Mouse (Mus musculus) forebrain, embryonic 12.5 days (tissue): ENCODE results near the gene Ncan. TPM values are rescaled to one million over a fixed set of nuclear protein-coding genes. Genes with fewer than 3 reads are reported as not detected.

Source experiments
- ATAC-seq: fragments of 200-750 bp; cut with Nextera tagmentation; 2 replicates; pipeline ENCODE4 v1.8.0; 2017; ENCODE audit warnings: moderate TSS enrichment; ENCODE audit not compliant: low FRiP score
- H3K27ac ChIP-seq: fragments of 300-500 bp; sonication (generic); 2 replicates; pipeline ENCODE4 v1.5.1; 2016; ENCODE audit warnings: mild to moderate bottlenecking
- H3K27me3 ChIP-seq: fragments of 300-500 bp; sonication (generic); 2 replicates; pipeline ENCODE4 v1.6.1; 2016; ENCODE audit warnings: mild to moderate bottlenecking
- H3K36me3 ChIP-seq: fragments of 300-500 bp; sonication (generic); replicated peaks from 2 replicates; pipeline ENCODE4 v1.6.1; 2016; ENCODE audit warnings: mild to moderate bottlenecking
- H3K4me1 ChIP-seq: fragments of 300-500 bp; sonication (generic); 2 replicates; pipeline ENCODE4 v1.6.1; 2016
- H3K4me2 ChIP-seq: fragments of 300-500 bp; sonication (generic); 2 replicates; pipeline ENCODE4 v1.6.1; 2016; ENCODE audit warnings: mild to moderate bottlenecking, moderate library complexity
- H3K4me3 ChIP-seq: fragments of 300-500 bp; sonication (generic); replicated peaks from 2 replicates; pipeline ENCODE4 v1.5.1; 2016; ENCODE audit warnings: mild to moderate bottlenecking
- H3K9ac ChIP-seq: fragments of 300-500 bp; sonication (generic); 2 replicates; pipeline ENCODE4 v1.6.1; 2016; ENCODE audit warnings: mild to moderate bottlenecking
- H3K9me3 ChIP-seq: fragments of 300-500 bp; sonication (generic); 2 replicates; pipeline ENCODE4 v1.6.1; 2016
- WGBS: fragments of 180-500 bp; shearing (Covaris S2); methylation state at CpG from one replicate; pipeline ENCODE4 v1.1.7; 2016; 5-methylcytosine and 5-hydroxymethylcytosine counted together
- polyA plus RNA-seq: library from polyadenylated mRNA; unstranded; fragments of >200 nt; fragmentation: Nextera tagmentation; extraction: Ambion mirVana; gene quantifications from 2 replicates; pipeline ENCODE4 v1.2.1, GENCODE M21; 2016

Ncan gene
- polyA plus RNA-seq, 1 experiment from 2014 or later: 84.2 TPM

DNA sequence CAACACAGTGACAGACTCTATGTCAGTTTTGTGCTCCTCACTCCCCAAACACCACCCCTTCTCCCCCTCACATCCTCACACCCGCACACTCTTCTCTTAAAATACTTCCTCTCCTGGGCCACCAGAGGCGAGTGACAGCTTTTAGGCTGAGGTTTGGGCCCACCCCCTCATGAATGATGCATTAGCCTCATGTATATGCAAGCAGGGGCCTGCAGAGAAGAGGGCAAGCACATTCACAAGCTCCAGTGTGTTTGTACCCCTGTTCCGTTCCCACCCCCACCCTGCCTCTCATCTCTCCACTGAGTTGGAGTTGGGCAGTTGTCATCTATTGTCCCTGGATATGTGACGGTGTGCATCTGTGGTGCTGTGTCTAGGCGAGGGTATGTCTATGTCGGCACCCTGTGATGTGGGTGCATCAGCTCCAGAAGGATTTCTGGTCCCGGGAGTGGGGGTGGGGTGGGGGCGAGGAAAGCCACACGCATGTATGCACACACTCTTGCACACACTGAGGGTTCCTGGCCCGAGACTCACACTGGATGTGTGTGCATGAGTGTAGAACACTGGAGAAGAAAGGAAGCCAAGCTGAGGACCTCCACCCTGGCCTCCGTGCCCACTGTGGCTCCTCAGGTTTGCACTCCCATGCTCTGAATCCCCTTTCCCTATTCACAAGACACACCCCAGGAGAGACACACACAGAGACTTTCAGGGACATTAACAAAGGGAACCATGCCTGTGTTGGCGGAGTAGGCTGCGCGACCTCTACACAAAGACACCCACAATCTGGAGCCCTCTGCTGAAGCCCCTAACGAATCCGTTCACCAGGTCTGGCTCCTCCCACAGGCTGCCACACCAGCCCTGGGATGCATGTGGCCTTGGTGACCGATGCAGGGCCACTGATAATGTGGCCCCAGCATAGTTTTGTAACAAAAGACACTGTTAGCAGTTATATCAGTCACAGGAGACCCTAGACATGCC, 1.7 kb downstream of the Ncan start:
- 4% methylated on average over 17 of the region's 17 CpGs for WGBS
- H3K4me3 ChIP-seq: peak overlapping the region; percentile 59
- peak overlapping the region; percentile 98 for H3K27ac ChIP-seq
- no peaks in the 10 kb centered on the region for H3K9me3 ChIP-seq
- peaks cover 65% of the 10 kb centered on the region for H3K27me3 ChIP-seq
- peak; percentile 89 for ATAC-seq
- H3K4me1 ChIP-seq: peaks cover 32% of the 10 kb centered on the region
- peak overlapping the region; percentile 86 for H3K4me2 ChIP-seq
- peaks cover 24% of the 10 kb centered on the region for H3K36me3 ChIP-seq
- H3K9ac ChIP-seq: peak overlapping the region; percentile 91

DNA sequence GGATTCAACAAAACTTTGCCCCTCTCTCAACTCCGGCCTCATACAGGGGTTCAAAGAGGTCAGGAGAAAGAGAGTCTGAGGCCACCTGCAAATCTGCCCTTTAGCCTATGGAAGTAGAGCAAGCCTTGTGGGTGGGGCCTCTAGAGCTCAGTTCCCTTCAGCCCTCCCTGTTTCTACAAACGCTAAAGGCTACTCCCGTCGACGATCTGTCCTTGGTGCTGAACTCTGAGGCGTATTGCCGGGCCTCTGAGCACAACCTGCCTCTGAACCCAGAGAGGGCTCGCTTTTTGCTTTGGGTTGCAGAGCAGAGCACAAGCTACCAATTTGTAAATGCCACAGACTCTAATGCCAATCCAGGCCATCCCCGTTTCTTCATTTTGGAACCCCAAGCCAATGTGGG, 3.1 kb downstream of the Ncan start:
- ATAC-seq: no peak
- Histone ChIP-seq H3K4me3 (peak overlapping the region; percentile 13), H3K27ac (no peak overlapping the region), H3K4me2 (peak overlapping the region; percentile 86), H3K4me1 (peaks cover 40% of the 10 kb centered on the region), H3K36me3 (peaks cover 38% of the 10 kb centered on the region), H3K9ac (no peak overlapping the region), H3K27me3 (peaks cover 68% of the 10 kb centered on the region), H3K9me3 (no peaks in the 10 kb centered on the region)
- WGBS: 13% methylated on average over 9 of the region's 9 CpGs

DNA sequence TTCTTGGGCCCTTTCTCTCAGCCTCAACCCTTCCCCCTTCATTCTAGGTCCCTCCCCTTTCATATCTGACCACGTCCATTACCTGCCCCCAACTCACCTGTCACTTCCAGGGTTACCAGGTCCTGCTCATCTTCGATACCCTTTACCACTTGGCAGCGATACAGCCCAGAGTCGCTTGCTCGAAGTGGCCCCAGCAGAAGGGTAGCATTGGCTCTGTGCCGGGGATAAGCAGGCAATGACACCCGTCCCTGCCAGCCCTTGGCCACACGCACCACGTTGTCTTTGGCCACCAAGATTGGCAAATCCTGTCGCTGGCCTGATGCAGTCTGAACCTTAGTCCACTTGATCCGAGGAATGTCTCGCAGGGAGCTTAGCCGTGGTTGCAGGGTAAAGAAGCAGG, 5.8 kb downstream of the Ncan start:
- Histone ChIP-seq H3K4me2 (no peak overlapping the region), H3K4me1 (peaks cover 47% of the 10 kb centered on the region), H3K9ac (no peak overlapping the region), H3K4me3 (no peak overlapping the region), H3K36me3 (peaks cover 65% of the 10 kb centered on the region), H3K9me3 (no peaks in the 10 kb centered on the region), H3K27me3 (peaks cover 87% of the 10 kb centered on the region), H3K27ac (no peak overlapping the region)
- no peak for ATAC-seq
- 78% methylated on average over 13 of the region's 13 CpGs for WGBS

DNA sequence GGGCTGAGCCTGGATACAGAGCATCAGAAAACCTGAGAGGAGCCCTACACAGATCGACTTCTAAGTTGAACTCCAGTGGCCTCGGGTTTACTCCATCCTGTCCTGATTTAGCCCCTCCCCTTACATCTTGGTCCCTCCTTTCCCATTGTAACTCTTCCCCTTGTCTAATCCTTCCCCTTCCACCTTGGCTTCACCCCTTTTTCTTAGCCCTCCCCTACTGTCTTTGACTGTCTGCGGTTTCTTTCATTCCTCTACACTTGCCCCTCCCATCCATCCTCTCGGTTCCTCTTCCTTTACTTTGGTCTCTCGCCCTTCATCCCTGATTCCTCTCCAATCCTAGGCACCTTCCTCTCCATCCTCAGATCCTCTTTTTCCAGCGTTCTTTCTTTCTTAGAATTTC, 6.2 kb downstream of the Ncan start:
- 19% methylated on average over 6 of the region's 6 CpGs for WGBS
- no peak overlapping the region for H3K9ac ChIP-seq
- H3K36me3 ChIP-seq: peaks cover 69% of the 10 kb centered on the region
- H3K9me3 ChIP-seq: no peaks in the 10 kb centered on the region
- no peak overlapping the region for H3K4me2 ChIP-seq
- peaks cover 47% of the 10 kb centered on the region for H3K4me1 ChIP-seq
- no peak overlapping the region for H3K27ac ChIP-seq
- peaks cover 84% of the 10 kb centered on the region for H3K27me3 ChIP-seq
- ATAC-seq: no peak
- H3K4me3 ChIP-seq: no peak overlapping the region

DNA sequence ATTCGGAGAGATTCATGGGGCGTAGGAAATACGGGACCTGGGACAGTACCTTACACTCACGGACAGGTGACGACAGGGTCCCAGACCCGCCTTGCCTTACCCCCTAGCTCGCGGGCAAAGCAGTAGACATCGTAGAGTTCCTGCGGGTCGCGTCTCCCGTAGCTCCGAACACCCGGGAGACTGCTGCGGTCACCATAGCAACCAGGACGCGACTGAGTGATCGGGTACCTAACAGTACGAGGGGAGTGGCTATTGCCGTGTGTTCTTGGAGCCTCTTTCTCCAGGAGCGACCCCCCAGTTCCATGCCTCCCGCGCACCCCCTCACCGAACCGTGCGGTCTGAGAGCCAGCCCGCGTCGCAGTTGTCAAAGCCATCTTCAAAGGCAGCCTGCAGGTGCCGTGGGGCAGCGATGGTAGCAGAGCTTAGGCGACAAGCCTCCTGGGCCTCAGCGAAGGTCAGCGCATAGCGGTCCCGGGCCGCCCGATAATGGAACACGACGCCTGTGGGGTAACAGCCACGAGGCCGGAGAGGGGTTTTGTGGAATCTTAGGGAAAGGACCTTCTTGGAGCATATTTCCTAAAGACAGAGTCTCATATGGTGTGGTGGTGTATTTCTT, 8.2 kb downstream of the Ncan start:
- ATAC-seq: peak; percentile 34; the same call in 1 of the 2 replicates
- no peak overlapping the region for H3K27ac ChIP-seq
- H3K36me3 ChIP-seq: peaks cover 88% of the 10 kb centered on the region
- peaks cover 78% of the 10 kb centered on the region for H3K27me3 ChIP-seq
- 8% methylated on average over 43 of the region's 43 CpGs for WGBS
- H3K9me3 ChIP-seq: no peaks in the 10 kb centered on the region
- no peak overlapping the region for H3K9ac ChIP-seq
- H3K4me3 ChIP-seq: peak overlapping the region; percentile 18
- peaks cover 29% of the 10 kb centered on the region for H3K4me1 ChIP-seq
- peak overlapping the region; percentile 21 for H3K4me2 ChIP-seq

DNA sequence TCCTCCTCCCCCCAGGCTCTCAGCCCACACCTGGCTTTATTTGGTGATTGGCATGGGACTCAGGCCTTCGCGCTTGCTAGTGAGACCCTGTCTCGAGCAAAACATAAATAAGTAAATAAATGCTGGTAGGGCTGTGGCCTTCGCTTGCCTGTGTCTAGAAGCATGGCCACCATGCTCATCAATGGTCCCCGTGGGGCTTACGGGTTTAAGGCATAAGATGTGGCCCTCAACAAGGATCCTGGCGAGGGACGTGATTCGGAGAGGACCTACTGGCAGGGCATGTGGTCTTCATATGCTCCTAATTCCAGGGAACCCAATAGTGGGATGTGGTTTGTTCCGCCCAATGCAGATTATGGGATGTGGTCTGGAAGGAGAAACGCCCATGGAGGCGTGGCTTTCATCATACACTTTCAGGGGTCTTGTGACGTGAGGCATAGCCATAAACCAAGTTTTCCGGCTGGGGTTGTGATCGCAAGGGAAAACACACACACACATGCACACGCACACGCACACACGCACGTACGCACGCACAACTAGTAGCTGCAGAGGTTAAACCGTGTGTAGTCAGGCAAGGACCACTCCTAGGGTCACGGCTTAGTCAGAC, 9.4 kb downstream of the Ncan start:
- Histone ChIP-seq H3K9ac (no peak overlapping the region), H3K9me3 (no peaks in the 10 kb centered on the region), H3K36me3 (peaks cover 99% of the 10 kb centered on the region), H3K4me2 (no peak overlapping the region), H3K4me3 (no peak overlapping the region), H3K4me1 (peaks cover 17% of the 10 kb centered on the region), H3K27ac (no peak overlapping the region), H3K27me3 (peaks cover 67% of the 10 kb centered on the region)
- no peak for ATAC-seq
- 59% methylated on average over 23 of the region's 23 CpGs for WGBS

DNA sequence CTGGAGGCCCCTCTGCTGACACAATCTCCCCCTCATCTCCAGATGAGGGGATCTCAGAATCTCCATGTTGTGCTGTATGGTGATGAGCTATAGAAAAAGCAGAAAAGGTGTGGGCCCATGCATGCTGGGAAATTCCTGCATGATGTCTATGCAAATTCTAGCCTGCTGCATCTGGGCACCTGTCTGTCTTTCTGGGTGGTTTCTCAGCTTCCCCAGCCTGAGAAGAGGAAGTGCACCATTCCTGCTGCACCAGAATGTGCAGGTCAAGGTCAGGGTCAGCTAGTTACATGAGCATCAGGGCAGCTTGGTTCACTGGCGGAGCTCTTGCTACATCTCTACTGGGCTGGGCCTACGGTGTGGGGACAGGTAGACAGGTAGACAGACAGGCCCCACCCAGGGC, 10.2 kb downstream of the Ncan start:
- peaks cover 60% of the 10 kb centered on the region for H3K27me3 ChIP-seq
- peaks cover 17% of the 10 kb centered on the region for H3K4me1 ChIP-seq
- no peak overlapping the region for H3K4me2 ChIP-seq
- WGBS: 87% methylated on average over 2 of the region's 2 CpGs
- H3K27ac ChIP-seq: no peak overlapping the region
- H3K9me3 ChIP-seq: no peaks in the 10 kb centered on the region
- H3K9ac ChIP-seq: no peak overlapping the region
- H3K36me3 ChIP-seq: peaks cover 96% of the 10 kb centered on the region
- H3K4me3 ChIP-seq: no peak overlapping the region
- ATAC-seq: no peak

DNA sequence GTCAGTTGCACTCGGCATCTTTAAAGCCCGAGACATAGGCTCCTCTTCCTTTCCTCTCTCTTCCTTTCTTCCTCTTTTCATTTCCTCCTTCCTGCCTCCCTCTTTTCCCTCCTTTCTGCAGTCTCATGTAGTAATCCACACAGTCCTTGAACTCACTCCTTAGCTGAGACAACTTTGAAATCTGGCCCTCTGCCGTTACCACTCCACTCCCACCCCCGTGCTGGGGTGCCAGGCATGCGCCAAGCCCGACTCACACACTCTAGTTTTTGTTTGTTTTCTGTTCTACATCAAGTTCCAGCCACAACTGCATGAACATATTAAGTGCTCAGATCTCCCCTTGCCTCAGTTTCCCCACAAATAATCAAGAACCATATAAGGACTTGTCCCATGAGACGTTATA, 15.8 kb downstream of the Ncan start:
- Histone ChIP-seq H3K27ac (no peak overlapping the region), H3K4me1 (no peaks in the 10 kb centered on the region; the same call in 1 of the 2 replicates)

DNA sequence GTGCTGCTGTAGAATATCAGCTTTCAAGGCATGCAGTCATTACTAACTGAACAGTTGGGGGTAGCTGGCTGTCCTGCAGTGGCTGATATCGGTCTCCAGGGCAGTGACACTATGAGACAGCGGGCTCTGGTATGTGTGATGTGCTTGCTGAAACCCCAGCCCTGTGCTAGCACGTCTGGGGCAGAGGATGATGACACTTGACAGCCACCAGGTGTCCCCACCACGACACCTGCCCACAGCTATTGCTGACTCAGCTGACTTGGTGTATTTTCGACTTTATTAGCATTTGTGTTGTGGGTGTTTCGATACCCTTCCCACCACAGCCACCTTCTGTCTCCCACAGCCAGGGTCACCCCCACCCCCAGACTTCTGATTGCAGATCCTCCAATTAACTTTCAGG, 16.2 kb downstream of the Ncan start:
- H3K27me3 ChIP-seq: 0 out of 2 replicates have a peak, but pooled peaks cover 4% of the 10 kb centered on the region

More for the DNA sequence above, 15.8 kb downstream of the Ncan start:
- Histone ChIP-seq H3K9me3 (no peaks in the 10 kb centered on the region), H3K27me3 (peaks cover 5% of the 10 kb centered on the region; the same call in 1 of the 2 replicates), H3K4me3 (no peak overlapping the region), H3K9ac (0 out of 2 replicates have a peak overlapping the region, but pooled peaks have one; percentile 4), H3K4me2 (no peak overlapping the region), H3K36me3 (peaks cover 85% of the 10 kb centered on the region)
- 87% methylated on average over 7 of the region's 7 CpGs for WGBS
- ATAC-seq: no peak

DNA sequence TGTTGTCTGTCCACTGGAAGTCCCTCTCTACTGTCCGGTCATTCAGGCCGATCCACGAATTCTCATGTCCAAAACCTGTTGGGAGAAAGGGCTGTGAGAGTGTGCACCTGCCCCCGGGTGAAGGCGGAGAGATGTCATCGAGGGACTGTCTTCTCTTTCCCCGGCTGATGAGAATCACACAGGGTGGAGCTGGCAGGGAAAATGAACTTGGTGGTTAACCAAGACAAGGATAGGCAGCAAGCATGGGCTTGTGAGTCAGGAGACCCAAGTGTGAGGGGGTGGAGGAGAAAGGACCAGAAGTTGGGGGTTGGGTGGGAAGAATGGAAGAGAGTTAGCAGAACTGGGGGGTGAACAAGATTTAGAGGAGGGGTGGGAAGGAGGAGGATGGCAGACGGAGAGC, 20.4 kb downstream of the Ncan start:
- H3K4me2 ChIP-seq: no peak overlapping the region
- ATAC-seq: no peak
- peaks cover 6% of the 10 kb centered on the region for H3K9me3 ChIP-seq
- H3K9ac ChIP-seq: no peak overlapping the region
- peaks cover 90% of the 10 kb centered on the region for H3K36me3 ChIP-seq
- WGBS: 90% methylated on average over 8 of the region's 8 CpGs
- H3K27me3 ChIP-seq: no peaks in the 10 kb centered on the region
- H3K27ac ChIP-seq: no peak overlapping the region
- H3K4me1 ChIP-seq: no peaks in the 10 kb centered on the region; the same call in 1 of the 2 replicates
- no peak overlapping the region for H3K4me3 ChIP-seq

More for the DNA sequence above, 16.2 kb downstream of the Ncan start:
- 28% methylated on average over 6 of the region's 6 CpGs for WGBS
- Histone ChIP-seq H3K27ac (no peak overlapping the region), H3K4me1 (no peaks in the 10 kb centered on the region; the same call in 1 of the 2 replicates), H3K9ac (no peak overlapping the region), H3K9me3 (no peaks in the 10 kb centered on the region), H3K4me2 (no peak overlapping the region), H3K36me3 (peaks cover 85% of the 10 kb centered on the region), H3K4me3 (no peak overlapping the region)
- ATAC-seq: peak; percentile 37; the same call in 1 of the 2 replicates

DNA sequence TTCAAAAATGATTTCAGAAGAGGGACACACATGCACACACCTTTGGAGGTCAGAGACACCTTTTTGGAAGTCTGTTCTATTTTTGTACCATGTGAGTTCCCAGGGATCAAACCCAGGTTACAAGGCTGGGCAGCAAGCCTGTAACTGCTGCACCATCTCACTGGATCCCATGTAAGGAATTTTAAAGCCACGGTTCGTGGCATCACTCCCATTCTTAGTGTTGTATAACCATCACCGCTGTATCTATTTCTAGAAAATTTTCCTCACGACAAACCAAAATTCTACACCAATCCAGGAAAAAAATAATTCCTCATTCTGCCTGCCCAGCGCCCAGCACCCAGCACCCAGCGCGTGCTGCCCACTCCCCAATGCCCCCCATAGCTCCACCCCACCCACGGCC, 21.4 kb downstream of the Ncan start:
- no peak for ATAC-seq
- Histone ChIP-seq H3K27me3 (no peaks in the 10 kb centered on the region; the same call in 1 of the 2 replicates), H3K27ac (no peak overlapping the region), H3K36me3 (peaks cover 95% of the 10 kb centered on the region), H3K4me3 (no peak overlapping the region), H3K4me1 (no peaks in the 10 kb centered on the region), H3K4me2 (no peak overlapping the region), H3K9ac (no peak overlapping the region), H3K9me3 (peaks cover 6% of the 10 kb centered on the region)
- WGBS: 83% methylated on average over 8 of the region's 8 CpGs

DNA sequence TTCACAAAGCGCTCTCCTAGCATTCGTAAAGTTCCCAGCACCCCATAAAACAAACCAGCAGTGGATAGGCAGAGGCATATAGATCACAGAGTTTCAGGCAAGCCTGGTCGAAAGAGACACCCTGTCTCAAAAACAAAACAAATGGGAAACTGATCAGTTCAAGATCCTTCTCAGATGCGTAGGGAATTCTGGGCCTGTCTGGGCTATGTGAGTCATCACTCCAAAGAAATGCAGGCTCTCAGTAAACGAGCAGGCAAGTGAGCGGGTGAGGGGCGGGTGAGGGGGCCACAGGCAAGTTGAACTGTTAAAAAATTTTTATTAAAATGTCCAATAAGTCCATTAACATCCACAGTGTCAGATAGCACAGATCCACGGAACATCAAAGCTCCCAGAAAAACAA, 27.9 kb downstream of the Ncan start:
- Histone ChIP-seq H3K27me3 (peaks cover 36% of the 10 kb centered on the region), H3K4me2 (no peak overlapping the region), H3K4me1 (peaks cover 18% of the 10 kb centered on the region), H3K9ac (no peak overlapping the region), H3K36me3 (peaks cover 38% of the 10 kb centered on the region), H3K27ac (no peak overlapping the region), H3K4me3 (no peak overlapping the region), H3K9me3 (peaks cover 3% of the 10 kb centered on the region)
- no peak for ATAC-seq
- WGBS: 62% methylated on average over 8 of the region's 8 CpGs
